Mouse (Mus musculus): ENCODE results near the gene Ube4a.

Ube4a gene

GRCm38 (mm10) chr9:44903856-44904255, 61.5 kb downstream of the Ube4a start:
- in situ Hi-C loops (cut with MboI, MseI) = no loop called here

DNA sequence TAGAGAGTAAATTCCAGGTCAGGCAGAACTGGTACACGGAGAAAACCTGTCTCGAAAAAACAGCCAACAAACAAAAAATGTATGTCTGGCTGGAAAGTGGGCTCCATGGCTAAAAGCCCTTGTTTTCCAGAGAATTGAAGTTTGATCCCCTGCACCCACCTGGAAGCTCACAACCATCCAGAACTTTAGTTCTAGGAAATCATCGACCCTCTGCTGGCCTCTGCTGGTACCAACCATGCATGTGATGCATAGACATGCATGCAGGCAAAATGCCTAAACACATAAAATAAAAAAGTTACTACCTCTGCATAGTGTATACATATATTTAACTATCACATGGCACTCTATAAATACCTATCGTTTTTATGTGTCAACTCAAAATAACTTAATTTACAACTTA, 65.0 kb downstream of the Ube4a start:
- in situ Hi-C loops (cut with MboI, MseI) = no loop called here

- in situ Hi-C loops (cut with MboI, MseI) = no loop called here
Observed at GRCm38 (mm10) chr9:44899716-44900115, 65.7 kb downstream of the Ube4a start.

GRCm38 (mm10) chr9:44897024-44897423, 68.4 kb downstream of the Ube4a start:
- in situ Hi-C loops (cut with MboI, MseI) = no loop called here

DNA sequence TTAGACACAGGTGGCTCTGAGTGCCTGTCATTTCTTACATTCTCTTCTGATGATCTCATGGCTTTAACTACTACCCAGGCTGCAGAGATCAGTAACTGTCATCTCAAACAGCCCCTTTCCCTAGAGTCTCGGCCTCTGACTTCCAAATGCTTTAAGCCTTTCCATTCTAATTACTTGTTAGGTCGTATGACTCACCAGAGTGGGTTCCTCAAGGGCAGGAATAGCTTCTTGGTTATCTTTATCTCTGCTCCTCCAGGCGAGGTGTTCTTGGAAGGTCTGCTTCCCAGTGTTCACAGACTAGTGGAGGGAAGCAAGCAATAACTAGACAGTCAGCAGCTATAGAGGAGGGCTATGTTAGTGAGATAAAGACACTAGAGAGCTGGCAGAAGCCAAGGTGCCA, 72.7 kb downstream of the Ube4a start:
- in situ Hi-C loops (cut with MboI, MseI) = no loop called here

DNA sequence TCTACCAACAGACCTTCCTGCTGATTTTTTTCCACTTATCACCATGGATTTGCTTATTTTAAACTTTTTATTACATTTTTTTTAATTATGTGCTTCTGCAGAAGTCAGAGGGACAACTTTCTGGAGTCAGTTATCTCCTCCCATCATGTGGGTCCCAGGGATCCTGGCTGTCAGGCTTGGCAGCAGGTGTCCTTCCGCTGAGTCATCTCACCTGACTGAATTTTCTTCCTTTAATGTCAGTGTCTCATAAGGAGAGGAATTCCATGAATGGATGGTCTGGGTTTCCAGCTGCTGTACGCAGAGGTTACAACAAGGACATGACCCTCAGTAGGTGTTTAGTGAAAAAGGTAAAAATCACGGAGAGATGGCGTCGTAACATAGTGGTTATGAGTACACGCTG, 74.2 kb downstream of the Ube4a start:
- in situ Hi-C loops (cut with MboI, MseI) = no loop called here

DNA sequence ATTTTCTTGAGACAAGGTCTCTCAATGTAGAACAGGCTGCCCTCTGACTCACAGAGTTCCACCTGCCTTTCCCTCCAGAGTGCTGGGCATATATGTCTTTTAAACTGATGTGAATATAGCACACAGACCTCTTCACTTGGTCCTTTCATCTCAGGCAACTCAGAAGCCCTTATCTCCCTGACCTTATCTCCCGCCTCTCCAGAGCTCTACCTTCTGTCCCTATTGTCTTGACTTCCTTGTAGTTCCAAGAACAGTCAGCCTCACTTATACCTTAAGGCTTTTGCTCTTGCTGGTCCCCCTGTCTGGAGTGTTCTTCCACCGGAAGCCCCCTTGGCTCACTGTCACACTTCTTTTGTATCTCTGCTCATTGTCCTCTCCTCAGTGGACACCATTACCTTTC, 75.3 kb downstream of the Ube4a start:
- in situ Hi-C loops (cut with MboI, MseI) = no loop called here

GRCm38 (mm10) chr9:44888114-44888624, 77.2 kb downstream of the Ube4a start:
- in situ Hi-C loops (cut with MboI, MseI) = no loop called here

GRCm38 (mm10) chr9:44882981-44883569, 82.3 kb downstream of the Ube4a start:
- in situ Hi-C loops (cut with MboI, MseI) = no loop called here

DNA sequence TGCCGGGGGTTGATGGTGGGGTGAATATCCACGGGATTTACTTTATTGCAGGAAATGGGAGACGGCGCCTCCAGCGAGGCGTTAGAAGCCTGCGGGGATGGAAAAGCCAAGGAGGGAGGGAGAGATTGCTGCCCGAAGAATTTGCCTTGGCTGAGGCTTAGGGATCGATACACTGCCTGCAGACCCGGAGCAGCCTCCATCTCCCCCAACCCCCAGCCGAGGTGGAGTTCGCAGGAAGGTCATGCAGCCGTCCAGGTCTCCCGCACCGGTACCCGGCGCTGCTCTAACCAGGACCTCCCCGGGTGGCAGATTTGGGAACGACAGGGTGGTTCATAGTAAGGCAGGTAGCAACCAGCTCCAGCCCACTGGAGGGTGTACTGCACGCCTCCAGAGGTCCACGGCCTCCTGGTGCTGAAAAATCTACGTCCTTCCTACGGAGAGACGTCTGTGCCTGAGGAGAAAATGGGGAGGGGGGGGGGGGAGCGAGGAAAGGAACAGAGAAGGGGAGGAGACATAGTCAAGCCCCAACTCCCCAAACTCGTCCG, 82.9 kb downstream of the Ube4a start:
- in situ Hi-C loops (cut with MboI, MseI) = no loop called here

GRCm38 (mm10) chr9:44881941-44882435, 83.4 kb downstream of the Ube4a start:
- in situ Hi-C loops (cut with MboI, MseI) = no loop called here

- in situ Hi-C loops (cut with MboI, MseI) = no loop called here
Observed at GRCm38 (mm10) chr9:44881221-44881871, 84.1 kb downstream of the Ube4a start, which contains the start of gene Kmt2a. Gene Kmt2a (minus strand): TSS chr9:44881296.

DNA sequence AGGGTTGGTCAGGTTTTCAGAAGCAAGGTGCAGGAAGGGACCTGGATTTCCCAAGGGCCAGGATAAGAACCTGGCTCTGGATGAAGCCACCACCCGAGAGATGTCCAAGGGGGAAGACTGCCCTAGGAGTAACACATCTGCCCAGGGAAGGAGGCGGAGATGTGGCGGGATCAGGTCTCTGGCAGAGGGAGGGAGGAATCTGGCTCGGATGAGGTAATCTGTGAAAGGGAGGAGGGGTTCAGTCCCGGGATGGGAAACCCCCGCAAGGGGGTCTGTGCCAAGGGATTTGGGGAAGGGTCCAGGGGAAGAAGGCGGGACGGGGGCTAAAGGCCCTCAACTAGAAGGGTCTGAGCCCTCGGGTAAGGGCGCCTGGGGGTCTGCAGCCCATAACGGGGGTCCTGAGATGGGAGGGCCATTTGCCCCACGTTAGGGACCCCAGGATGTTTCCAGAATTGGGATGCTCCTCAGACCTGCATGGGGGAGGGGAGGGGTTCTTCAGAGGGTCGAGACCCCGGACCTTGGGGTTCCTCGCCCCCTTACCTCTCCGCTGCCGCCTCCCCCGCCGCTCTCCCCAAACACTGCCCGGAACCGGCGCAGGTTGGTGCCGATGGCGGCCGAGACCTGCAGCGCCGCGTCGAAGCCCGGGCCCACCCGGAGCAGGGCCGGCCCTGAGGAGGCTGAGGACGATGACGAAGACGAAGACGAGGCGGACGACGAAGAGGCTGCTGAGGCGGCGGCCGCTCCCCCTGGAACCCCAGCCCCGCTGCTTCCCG, 84.9 kb downstream of the Ube4a start:
- in situ Hi-C loops (cut with MboI, MseI) = no loop called here

DNA sequence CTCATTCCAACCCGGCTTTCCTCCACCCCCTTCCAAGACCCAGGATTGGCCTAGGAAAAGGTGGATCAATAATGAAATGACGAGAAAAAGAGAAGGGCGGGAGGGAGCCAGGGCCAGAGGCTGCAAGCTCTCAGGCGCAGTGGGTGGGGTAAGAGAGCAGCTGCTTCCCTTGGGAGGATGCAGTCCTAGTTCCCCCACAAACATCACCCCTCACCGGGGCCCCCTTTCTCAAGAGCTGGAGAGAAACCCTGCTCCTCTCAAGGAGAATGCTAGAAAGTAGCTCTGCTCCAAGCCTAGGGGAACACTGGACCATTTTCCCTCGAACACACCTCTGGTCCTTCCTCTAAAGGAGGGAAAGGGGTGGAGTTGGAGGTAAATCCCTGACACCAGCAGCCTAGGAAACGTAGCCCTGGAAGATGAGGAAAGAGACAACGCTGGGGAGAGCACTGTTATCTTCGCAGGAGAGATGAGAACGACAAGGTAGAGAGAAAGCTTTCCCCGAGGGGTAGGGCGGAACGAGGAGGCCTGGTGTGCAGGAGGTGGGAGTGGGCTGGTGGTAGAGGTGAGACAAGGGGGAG, 85.6 kb downstream of the Ube4a start:
- in situ Hi-C loops (cut with MboI, MseI) = no loop called here

- in situ Hi-C loops (cut with MboI, MseI) = no loop called here
Observed at GRCm38 (mm10) chr9:44878776-44879500, 86.5 kb downstream of the Ube4a start.

DNA sequence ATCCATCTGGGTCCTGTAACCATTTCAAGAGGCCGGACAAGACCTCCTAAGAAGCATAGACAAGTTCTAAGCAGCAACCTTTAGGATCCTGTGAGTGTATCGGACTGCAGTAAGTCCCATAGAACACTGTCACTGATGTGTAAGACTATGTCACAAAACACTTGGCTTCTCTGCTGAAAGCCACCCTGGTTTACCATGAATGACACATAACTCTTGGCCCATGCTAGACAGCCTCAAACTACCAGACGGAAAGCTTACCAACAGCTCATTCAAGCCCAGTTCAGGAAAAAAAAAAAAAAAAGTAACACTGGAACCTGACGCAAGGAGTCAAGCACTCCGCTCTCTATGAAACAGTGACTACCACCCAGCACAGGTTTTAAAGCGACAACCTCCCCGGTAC, 87.7 kb downstream of the Ube4a start:
- in situ Hi-C loops (cut with MboI, MseI) = no loop called here

DNA sequence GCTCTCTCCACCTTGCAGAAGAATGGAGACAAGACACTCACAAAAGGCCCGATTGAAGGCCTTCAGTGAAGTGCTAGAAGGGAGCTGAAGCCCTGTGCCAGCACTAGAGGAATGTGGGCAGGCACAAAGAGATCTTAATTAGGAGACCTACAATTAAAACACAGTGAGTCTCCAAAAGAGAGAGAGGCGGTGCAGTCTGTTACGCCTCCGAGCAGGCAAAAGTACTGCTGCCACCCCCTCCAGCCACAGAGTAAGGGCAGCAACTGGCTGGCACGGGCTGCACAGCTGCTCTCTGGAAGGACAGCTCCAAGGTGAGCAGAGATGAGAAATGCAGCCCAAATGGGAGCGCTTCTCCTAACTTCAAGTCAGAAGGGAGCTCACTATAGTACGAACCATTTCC, 89.9 kb downstream of the Ube4a start:
- in situ Hi-C loops (cut with MboI, MseI) = no loop called here

DNA sequence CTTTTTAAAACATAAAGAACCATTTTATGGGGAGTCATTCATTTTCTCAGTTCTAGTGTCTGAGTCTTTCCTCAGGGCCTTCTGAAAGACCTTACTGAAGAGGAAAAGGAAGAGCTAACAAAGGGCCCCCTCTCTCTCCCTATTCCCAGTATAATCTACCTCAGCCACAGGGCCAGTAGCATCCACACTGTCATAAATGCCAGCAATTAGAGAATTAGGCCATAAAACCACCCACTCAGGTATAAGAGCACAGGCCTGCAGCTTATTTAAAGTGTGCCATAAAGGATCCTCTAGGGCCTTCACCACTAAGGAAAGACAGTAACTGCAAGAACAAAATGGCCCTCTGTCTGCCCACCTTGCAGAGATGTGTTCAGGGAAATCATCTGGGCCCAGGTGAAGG, 91.2 kb downstream of the Ube4a start:
- in situ Hi-C loops (cut with MboI, MseI) = no loop called here

DNA sequence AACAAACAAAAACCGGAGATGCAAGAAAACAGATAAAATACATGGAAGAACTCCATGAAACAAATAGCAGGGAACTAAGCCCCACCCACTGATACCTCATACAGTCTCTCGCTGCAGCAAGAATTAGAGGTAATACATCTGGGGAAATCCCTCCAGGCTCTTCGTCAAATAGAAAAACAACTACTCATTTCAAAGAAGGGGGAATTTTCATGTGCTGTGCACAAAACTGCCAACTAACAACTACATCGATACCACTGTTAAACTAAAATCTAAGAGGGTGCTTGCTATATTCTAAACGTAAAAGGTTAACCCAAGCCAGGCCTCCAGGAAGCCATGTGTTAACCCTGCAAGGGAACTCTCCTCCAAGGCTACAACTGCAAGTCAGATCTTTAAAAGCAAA, 91.7 kb downstream of the Ube4a start:
- in situ Hi-C loops (cut with MboI, MseI) = no loop called here

Data from T-helper 2 cell (primary cell).